ENCODE assay signal across 7 mouse cellular contexts in the genomic region with DNA sequence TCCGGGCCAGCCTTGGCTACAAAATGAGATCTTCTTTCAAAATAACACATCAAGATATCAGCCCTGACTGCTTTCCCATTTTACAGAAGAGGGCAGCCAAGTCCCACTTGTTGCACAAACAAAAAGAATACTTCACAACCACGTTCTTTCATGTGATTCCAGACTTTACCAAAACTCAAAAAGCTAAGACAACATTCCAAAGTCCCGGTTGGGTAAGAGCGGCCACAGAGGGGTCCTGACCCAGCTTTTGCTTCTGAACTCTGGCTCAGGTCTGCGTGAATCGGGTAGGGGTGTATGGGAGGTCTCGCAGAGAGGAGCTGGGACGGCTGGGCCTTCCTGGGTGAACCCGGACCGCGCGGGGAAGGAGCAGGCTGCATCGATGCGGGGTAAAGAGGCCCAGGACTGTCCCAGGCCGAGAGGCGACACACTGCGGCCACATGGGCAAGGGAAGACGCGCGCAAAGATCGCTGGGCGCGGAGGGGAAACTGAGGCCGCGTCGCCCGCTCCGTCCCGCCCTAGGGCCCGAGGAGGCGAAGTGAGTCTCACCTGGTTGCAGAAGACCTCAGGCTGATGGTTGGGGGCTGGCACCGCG. TPM values are rescaled to one million over a fixed set of nuclear protein-coding genes. Genes with fewer than 3 reads are reported as not detected.
DNase-seq lines count a peak whose midpoint lies in the region; ATAC-seq lines count a peak whose summit lies in the region.

No protein-coding gene starts in this region.

- H3K4me1 ChIP-seq in embryonic facial prominence, embryonic 15.5 days = peaks cover 22% of the 10 kb centered on the region
- H3K4me1 ChIP-seq in hindbrain, embryonic 16.5 days (ENCODE audit: control insufficient read depth, insufficient read depth, low read depth, low read length) = peaks cover 14% of the 10 kb centered on the region

- H3K4me2 ChIP-seq in embryonic facial prominence, embryonic 15.5 days (replicated peaks) = peak overlapping the region; percentile 89
- peak overlapping the region; percentile 80 for H3K4me2 ChIP-seq in hindbrain, embryonic 16.5 days (ENCODE audit: low read length)

- intact Hi-C loops in left cerebral cortex, postnatal 4 days (cut with DNase I) = no loop called here

- peak; percentile 4 for DNase-seq in retina, postnatal 1 day
- no peak for DNase-seq in retina, embryonic 14.5 days (ENCODE audit: low spot score)
- DNase-seq in frontal cortex, postnatal 14 days (ENCODE audit: low spot score in 2 of 2) = no peak
- no peak for DNase-seq in left cerebral cortex, postnatal 4 days

- H3K27ac ChIP-seq in embryonic facial prominence, embryonic 15.5 days (replicated peaks) = peak overlapping the region; percentile 84
- H3K27ac ChIP-seq in hindbrain, embryonic 16.5 days (ENCODE audit: low read depth, low read length) = peak overlapping the region; percentile 82
- H3K27ac ChIP-seq in macrophage = peak overlapping the region; percentile 44

- H3K79me2 ChIP-seq in macrophage (ENCODE audit: inconsistent target) = peaks cover 53% of the 10 kb centered on the region

- H3K4me3 ChIP-seq in embryonic facial prominence, embryonic 15.5 days (replicated peaks) = peak overlapping the region; percentile 63
- peak overlapping the region; percentile 65 for H3K4me3 ChIP-seq in hindbrain, embryonic 16.5 days (ENCODE audit: low read length)
- H3K4me3 ChIP-seq in macrophage (ENCODE audit: inconsistent target) = peak overlapping the region; percentile 69

- no peaks in the 10 kb centered on the region for H3K36me3 ChIP-seq in embryonic facial prominence, embryonic 15.5 days
- H3K36me3 ChIP-seq in hindbrain, embryonic 16.5 days (ENCODE audit: control insufficient read depth, insufficient read depth, low read length) = no peaks in the 10 kb centered on the region
- 0 out of 2 replicates have a peak, but pooled peaks cover 8% of the 10 kb centered on the region for H3K36me3 ChIP-seq in macrophage (ENCODE audit: inconsistent target)

- ATAC-seq in embryonic facial prominence, embryonic 15.5 days (ENCODE audit: insufficient number of reproducible peaks, low FRiP score, low TSS enrichment, low read depth) = 0 out of 2 replicates have a peak, but pooled peaks have one; percentile 40
- peak; percentile 37; the same call in 1 of the 2 replicates for ATAC-seq in hindbrain, embryonic 16.5 days

- WGBS in embryonic facial prominence, embryonic 15.5 days = 2% methylated on average over 33 of the region's 33 CpGs
- 5% methylated on average over 33 of the region's 33 CpGs for WGBS in hindbrain, embryonic 16.5 days
- 2% methylated on average over 30 of the region's 33 CpGs for WGBS in macrophage (ENCODE audit: missing documents)

- H3K9me3 ChIP-seq in embryonic facial prominence, embryonic 15.5 days (replicated peaks) = no peaks in the 10 kb centered on the region
- no peaks in the 10 kb centered on the region for H3K9me3 ChIP-seq in hindbrain, embryonic 16.5 days (ENCODE audit: control insufficient read depth, low read length)

- peak overlapping the region; percentile 52 for H3K9ac ChIP-seq in embryonic facial prominence, embryonic 15.5 days
- peak overlapping the region; percentile 78 for H3K9ac ChIP-seq in hindbrain, embryonic 16.5 days (ENCODE audit: low read depth, low read length)

- no peaks in the 10 kb centered on the region for H3K27me3 ChIP-seq in embryonic facial prominence, embryonic 15.5 days
- no peaks in the 10 kb centered on the region for H3K27me3 ChIP-seq in hindbrain, embryonic 16.5 days (replicated peaks; ENCODE audit: control insufficient read depth, insufficient read depth, low read length)

RNA-seq across cellular contexts. Expression of a gene that starts 0.7 kb away (rescaled TPM):
- 212 and 219 TPM in 2 replicates for polyA plus RNA-seq in embryonic facial prominence, embryonic 15.5 days (2015; fragmentation: Nextera tagmentation; extraction: Ambion mirVana)
- 150 and 156 TPM in 2 replicates for polyA plus RNA-seq in hindbrain, embryonic 16.5 days (2015; fragmentation: Nextera tagmentation; extraction: Ambion mirVana)
- total RNA-seq in macrophage (2018; cell fraction: chromatin; rRNA removed) = 100 to 1,000 TPM in 12 of 26 experiments, 10 to 100 TPM in 14; 16.2 to 301 (median 89.5) TPM
- 100 to 1,000 TPM; 255 to 881 (median 507) TPM for total RNA-seq in macrophage (2018; cell fraction: cytosol; rRNA removed)
- total RNA-seq in macrophage (2018; cell fraction: nucleus; rRNA removed) = 100 to 1,000 TPM in 24 of 26 experiments, 10 to 100 TPM in 2; 77.6 to 391 (median 161) TPM
- polyA plus RNA-seq in macrophage (2018) = 566 to 1,134 TPM (median 980 TPM) in 3 replicates
- 10 to 100 TPM; 87.4 to 90.9 TPM for total RNA-seq in left cerebral cortex, postnatal 4 days (2021)

RNA-seq across cellular contexts. Expression of a gene that starts 25.8 kb away (rescaled TPM):
- polyA plus RNA-seq in embryonic facial prominence, embryonic 15.5 days (2015; fragmentation: Nextera tagmentation; extraction: Ambion mirVana) = 2.0 and 2.4 TPM in 2 replicates
- 2.0 and 2.6 TPM in 2 replicates for polyA plus RNA-seq in hindbrain, embryonic 16.5 days (2015; fragmentation: Nextera tagmentation; extraction: Ambion mirVana)
- 10 to 100 TPM in 13 of 26 experiments, 1 to 10 TPM in 13; 1.2 to 35.3 (median 10.2) TPM for total RNA-seq in macrophage (2018; cell fraction: chromatin; rRNA removed)
- total RNA-seq in macrophage (2018; cell fraction: cytosol; rRNA removed) = 10 to 100 TPM in 7 of 26 experiments, 1 to 10 TPM in 19; 3.9 to 16.8 (median 8.9) TPM
- total RNA-seq in macrophage (2018; cell fraction: nucleus; rRNA removed) = 10 to 100 TPM in 7 of 26 experiments, 1 to 10 TPM in 19; 1.4 to 26.2 (median 6.9) TPM
- 6.2 to 10.9 TPM (median 7.4 TPM) in 3 replicates for polyA plus RNA-seq in macrophage (2018)
- 1 to 10 TPM; 3.7 TPM for total RNA-seq in left cerebral cortex, postnatal 4 days (2021)

RNA-seq across cellular contexts. Expression of a gene that starts 47.2 kb away (rescaled TPM):
- 49.3 and 52.0 TPM in 2 replicates for polyA plus RNA-seq in embryonic facial prominence, embryonic 15.5 days (2015; fragmentation: Nextera tagmentation; extraction: Ambion mirVana)
- 61.7 and 64.5 TPM in 2 replicates for polyA plus RNA-seq in hindbrain, embryonic 16.5 days (2015; fragmentation: Nextera tagmentation; extraction: Ambion mirVana)
- total RNA-seq in macrophage (2018; cell fraction: chromatin; rRNA removed) = 100 to 1,000 TPM in 21 of 26 experiments, 10 to 100 TPM in 5; 56.6 to 217 (median 135) TPM
- total RNA-seq in macrophage (2018; cell fraction: cytosol; rRNA removed) = 10 to 100 TPM; 47.7 to 81.1 (median 59.5) TPM
- 10 to 100 TPM; 38.5 to 94.3 (median 69.0) TPM for total RNA-seq in macrophage (2018; cell fraction: nucleus; rRNA removed)
- polyA plus RNA-seq in macrophage (2018) = 51.6 to 103 TPM (median 67.2 TPM) in 3 replicates
- total RNA-seq in left cerebral cortex, postnatal 4 days (2021) = 100 to 1,000 TPM in 1 of 2 experiments, 10 to 100 TPM in 1; 99.3 to 102 TPM

RNA-seq across cellular contexts. Expression of a gene that starts 47.6 kb away (rescaled TPM):
- 1.4 and 1.9 TPM in 2 replicates for polyA plus RNA-seq in embryonic facial prominence, embryonic 15.5 days (2015; fragmentation: Nextera tagmentation; extraction: Ambion mirVana)
- 3.1 and 3.8 TPM in 2 replicates for polyA plus RNA-seq in hindbrain, embryonic 16.5 days (2015; fragmentation: Nextera tagmentation; extraction: Ambion mirVana)
- 10 to 100 TPM in 24 of 26 experiments, 1 to 10 TPM in 2; 7.8 to 42.6 (median 23.9) TPM for total RNA-seq in macrophage (2018; cell fraction: chromatin; rRNA removed)
- 1 to 10 TPM in 4 of 26 experiments, under 1 TPM in 22; 0.09 to 1.9 (median 0.30) TPM for total RNA-seq in macrophage (2018; cell fraction: cytosol; rRNA removed)
- total RNA-seq in macrophage (2018; cell fraction: nucleus; rRNA removed) = 10 to 100 TPM in 17 of 26 experiments, 1 to 10 TPM in 9; 6.1 to 29.4 (median 13.1) TPM
- polyA plus RNA-seq in macrophage (2018) = 0.40 to 1.5 TPM (median 0.95 TPM) in 3 replicates
- 10 to 100 TPM; 17.4 to 18.2 TPM for total RNA-seq in left cerebral cortex, postnatal 4 days (2021)

RNA-seq across cellular contexts. Expression of a gene that starts 47.6 kb away (rescaled TPM):
- polyA plus RNA-seq in embryonic facial prominence, embryonic 15.5 days (2015; fragmentation: Nextera tagmentation; extraction: Ambion mirVana) = 0.58 TPM in 1 of 2 replicates, not detected in the other
- 0.40 TPM in 1 of 2 replicates, not detected in the other for polyA plus RNA-seq in hindbrain, embryonic 16.5 days (2015; fragmentation: Nextera tagmentation; extraction: Ambion mirVana)
- 1 to 10 TPM in 12 of 26 experiments, not detected in 14; 1.2 to 5.3 (median 1.9) TPM for total RNA-seq in macrophage (2018; cell fraction: chromatin; rRNA removed)
- under 1 TPM in 14 of 26 experiments, not detected in 12; 0.07 to 0.77 (median 0.18) TPM for total RNA-seq in macrophage (2018; cell fraction: cytosol; rRNA removed)
- total RNA-seq in macrophage (2018; cell fraction: nucleus; rRNA removed) = 1 to 10 TPM in 4 of 26 experiments, under 1 TPM in 3, not detected in 19; 0.83 to 2.1 (median 1.0) TPM
- polyA plus RNA-seq in macrophage (2018) = 0.11 to 0.26 TPM in 2 of 3 replicates, not detected in the other
- total RNA-seq in left cerebral cortex, postnatal 4 days (2021) = not detected
